Mouse (Mus musculus): Measurements from ENCODE around the gene Ube2s.

DNA sequence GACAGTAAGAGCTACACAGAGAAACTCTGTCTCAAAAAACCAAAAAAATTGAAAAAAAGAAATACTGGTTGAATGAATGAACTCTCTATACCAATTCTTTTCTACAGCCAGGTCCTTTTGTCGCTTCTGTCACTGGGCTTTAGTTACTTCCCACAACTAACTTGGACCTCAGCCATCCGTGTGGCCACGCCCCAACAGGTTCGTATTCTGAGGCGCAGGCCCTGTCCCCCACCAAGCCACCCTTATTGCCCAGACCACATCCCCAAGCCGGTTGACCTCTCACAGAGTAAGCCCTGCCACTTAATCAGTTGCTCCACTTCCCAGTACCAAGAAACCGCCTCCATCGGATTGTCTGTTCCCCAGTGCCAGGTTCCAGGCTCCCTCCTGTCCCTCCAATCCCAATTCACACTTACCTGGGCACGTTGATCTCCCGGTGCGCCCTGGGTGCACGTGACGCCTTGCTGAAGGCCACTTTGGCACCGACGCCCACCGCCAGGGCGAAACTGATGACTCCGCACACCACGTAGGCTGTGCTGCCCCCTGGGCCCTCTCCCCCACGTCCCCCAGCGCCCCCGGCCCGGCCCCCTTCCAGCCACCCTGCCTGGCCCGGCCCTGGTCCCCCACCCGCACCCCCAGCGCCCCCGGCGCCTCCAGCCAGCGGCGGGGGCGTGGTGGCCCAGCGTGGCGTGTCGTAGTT is 23.4 kb upstream of the Ube2s start:
- TF ChIP-seq CTCF (IDR thresholded peaks at IDR 0.05; ENCODE audit: low read depth, low read length) (no peak), POLR2A (IDR thresholded peaks at IDR 0.05; ENCODE audit: borderline replicate concordance, low read depth, low read length) (no peak)
